Mouse (Mus musculus) spleen, adult 2 months (tissue): ENCODE measurements around the gene Gm20661.

Source experiments
- CTCF ChIP-seq: fragments of 200-500 bp; IDR thresholded peaks from 2 replicates; pipeline ENCODE4 v1.5.1; 2011; ENCODE audit warnings: mild to moderate bottlenecking, inconsistent platforms; ENCODE audit not compliant: insufficient read depth, insufficient read length, insufficient replicate concordance; ENCODE audit errors: extremely low read depth
- POLR2A ChIP-seq: fragments of 200-500 bp; IDR thresholded peaks from 2 replicates; pipeline ENCODE4 v1.6.1; 2011; ENCODE audit warnings: low read depth, low read length, inconsistent platforms

DNA sequence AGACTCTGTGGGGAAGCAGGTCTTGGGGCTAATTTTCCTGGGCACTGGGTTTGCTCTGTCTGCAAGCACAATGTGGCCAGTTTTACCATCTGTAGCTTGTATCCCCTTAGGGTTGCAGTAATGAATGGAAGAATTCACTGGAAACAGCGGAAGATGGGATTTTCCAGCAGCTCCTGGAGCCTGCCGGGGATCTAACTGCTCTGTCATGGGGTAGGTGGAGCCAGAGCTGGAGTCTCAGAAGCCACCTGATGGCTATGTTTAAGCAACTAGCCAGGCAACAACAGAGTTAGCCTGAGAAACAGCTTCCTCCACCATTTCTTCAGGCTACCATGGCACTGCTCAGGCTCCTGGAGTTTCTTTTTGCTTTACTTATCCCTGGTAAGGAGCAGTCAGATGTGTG, 9.3 kb downstream of the Gm20661 start, which contains the start of gene Cdhr4:
- TF ChIP-seq POLR2A (no peak), CTCF (no peak)
